Mouse (Mus musculus) heart, embryonic 12.5 days (tissue): ENCODE data around the gene Grasp. TPM values are rescaled to one million over a fixed set of nuclear protein-coding genes. Genes with fewer than 3 reads are reported as not detected.

Source experiments
- ATAC-seq: fragments of 200-750 bp; cut with Nextera tagmentation; 2 replicates; pipeline ENCODE4 v1.8.0; 2017; ENCODE audit warnings: moderate TSS enrichment, moderate library complexity; ENCODE audit not compliant: insufficient number of reproducible peaks, low FRiP score
- H3K27ac ChIP-seq: fragments of 300-500 bp; sonication (generic); 2 replicates; pipeline ENCODE4 v1.5.1; 2016; ENCODE audit warnings: mild to moderate bottlenecking, moderate library complexity; ENCODE audit not compliant: poor library complexity, severe bottlenecking
- H3K27me3 ChIP-seq: fragments of 300-500 bp; sonication (generic); replicated peaks from 2 replicates; pipeline ENCODE4 v1.6.1; 2016; ENCODE audit warnings: mild to moderate bottlenecking, moderate library complexity
- H3K36me3 ChIP-seq: fragments of 300-500 bp; sonication (generic); 2 replicates; pipeline ENCODE4 v1.6.1; 2016; ENCODE audit warnings: mild to moderate bottlenecking, moderate library complexity
- H3K4me1 ChIP-seq: fragments of 300-500 bp; sonication (generic); replicated peaks from 2 replicates; pipeline ENCODE4 v1.6.1; 2016; ENCODE audit warnings: mild to moderate bottlenecking
- H3K4me2 ChIP-seq: fragments of 300-500 bp; sonication (generic); 2 replicates; pipeline ENCODE4 v1.6.1; 2016; ENCODE audit warnings: mild to moderate bottlenecking, moderate library complexity
- H3K4me3 ChIP-seq: fragments of 300-500 bp; sonication (generic); 2 replicates; pipeline ENCODE4 v1.5.1; 2016; ENCODE audit warnings: mild to moderate bottlenecking
- H3K9ac ChIP-seq: fragments of 300-500 bp; sonication (generic); 2 replicates; pipeline ENCODE4 v1.6.1; 2016; ENCODE audit warnings: mild to moderate bottlenecking, moderate library complexity
- H3K9me3 ChIP-seq: fragments of 300-500 bp; sonication (generic); replicated peaks from 2 replicates; pipeline ENCODE4 v1.6.1; 2016; ENCODE audit warnings: mild to moderate bottlenecking, moderate library complexity
- WGBS: fragments of 180-500 bp; shearing (Covaris S2); methylation state at CpG from one replicate; pipeline ENCODE4 v1.1.7; 2016; 5-methylcytosine and 5-hydroxymethylcytosine counted together
- microRNA-seq: library from miRNA; unstranded; fragments of <30 nt; microRNA quantifications from one replicate; pipeline ENCODE4, GENCODE M21; 2017
- polyA plus RNA-seq: library from polyadenylated mRNA; unstranded; fragments of >200 nt; fragmentation: Nextera tagmentation; extraction: Ambion mirVana; gene quantifications from 2 replicates; pipeline ENCODE4 v1.2.1, GENCODE M21; 2016

Gene Grasp
- polyA plus RNA-seq, 1 experiment from 2014 or later, result 6.6 TPM

GRCm38 (mm10) chr15:101279430-101279999 lies 55.5 kb downstream of the Grasp start:
- H3K27ac ChIP-seq, result peak overlapping the region; percentile 22; the same call in 1 of the 2 replicates
- peaks cover 3% of the 10 kb centered on the region; the same call in 1 of the 2 replicates for H3K36me3 ChIP-seq
- no peak for ATAC-seq
- peak overlapping the region; percentile 4 for H3K9ac ChIP-seq
- peaks cover 21% of the 10 kb centered on the region for H3K4me1 ChIP-seq
- H3K27me3 ChIP-seq, result no peaks in the 10 kb centered on the region
- H3K9me3 ChIP-seq, result no peaks in the 10 kb centered on the region
- no peak overlapping the region for H3K4me2 ChIP-seq
- no peak overlapping the region for H3K4me3 ChIP-seq
- WGBS, result 53% methylated on average over 12 of the region's 12 CpGs

Small RNA genes lying within 50 kb of the gene (microRNA-seq; reads per million reads assigned to microRNA genes)
- gene Mir6962, result not detected

Other genes starting within 250 kb of the Grasp start
- gene Gm47841, start 176.8 kb upstream of the Grasp start, polyA plus RNA-seq, result not detected in 2 replicates
- 0.10 and 0.15 TPM in 2 replicates for gene Fignl2, start 145.6 kb upstream of the Grasp start, polyA plus RNA-seq
- gene Ankrd33, start 108.4 kb upstream of the Grasp start, polyA plus RNA-seq, result not detected in 2 replicates
- gene Acvrl1, start 95.7 kb upstream of the Grasp start, polyA plus RNA-seq, result 3.1 and 3.6 TPM in 2 replicates
- gene Acvr1b, start 50.1 kb upstream of the Grasp start, polyA plus RNA-seq, result 6.8 TPM in 2 replicates
- 14.4 and 17.4 TPM in 2 replicates for gene Nr4a1, start 30.1 kb downstream of the Grasp start, polyA plus RNA-seq
- 46.6 and 49.7 TPM in 2 replicates for gene Atg101, start 60.1 kb downstream of the Grasp start, polyA plus RNA-seq
- gene 6030408B16Rik, start 69.0 kb downstream of the Grasp start, polyA plus RNA-seq, result 0.73 and 0.83 TPM in 2 replicates
- 7.0 and 7.5 TPM in 2 replicates for gene Krt80, start 146.0 kb downstream of the Grasp start, polyA plus RNA-seq
- 25.1 TPM in 2 replicates for gene Krt7, start 186.9 kb downstream of the Grasp start, polyA plus RNA-seq
- gene Krt87, start 214.6 kb downstream of the Grasp start, polyA plus RNA-seq, result not detected in 2 replicates
- not detected in 2 replicates for gene Krt88, start 223.6 kb downstream of the Grasp start, polyA plus RNA-seq
- not detected in 2 replicates for gene Krt81, start 239.6 kb downstream of the Grasp start, polyA plus RNA-seq
- not detected in 2 replicates for gene Krt86, start 249.3 kb downstream of the Grasp start, polyA plus RNA-seq